Mouse (Mus musculus): ENCODE data around the gene Prkcd.

DNA sequence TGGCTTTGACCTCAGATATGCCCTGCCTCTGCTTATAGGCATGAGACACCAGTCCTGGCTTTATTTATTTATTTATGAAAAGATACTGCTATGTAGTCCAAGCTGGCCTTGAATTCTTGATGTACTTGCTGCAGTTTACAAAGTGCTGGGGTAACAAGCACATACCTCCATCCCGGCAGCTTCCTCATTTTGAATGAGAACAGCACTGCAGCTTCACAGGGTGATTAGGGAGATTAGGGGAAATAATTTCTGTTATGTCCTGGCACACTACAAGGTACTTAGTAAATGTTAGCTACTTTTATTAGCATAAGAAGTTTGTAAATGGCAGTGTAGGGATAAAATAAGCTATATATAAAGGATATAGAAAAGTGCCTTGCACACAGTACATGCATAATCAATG, 29.5 kb upstream of the Prkcd start:
- TF ChIP-seq CTCF (IDR thresholded peaks at IDR 0.05; ENCODE audit: low read depth, low read length) (no peak), POLR2A (IDR thresholded peaks at IDR 0.05; ENCODE audit: borderline replicate concordance, low read depth, low read length) (no peak)
